Mouse (Mus musculus) stomach, postnatal 0 days (tissue): ENCODE measurements around the gene Ackr4.

Experiments used
- CTCF ChIP-seq: IDR thresholded peaks from 2 replicates; pipeline ENCODE4 v1.5.1; 2016; ENCODE audit warnings: antibody characterized with exemption, low read depth, mild to moderate bottlenecking, moderate library complexity
- EP300 ChIP-seq: optimal IDR thresholded peaks from 2 replicates; pipeline ENCODE3; 2016; ENCODE audit warnings: antibody characterized with exemption

- TF ChIP-seq CTCF (no peak), EP300 (no peak)
Measured at GRCm38 (mm10) chr9:104101458-104101857, 25.3 kb downstream of the Ackr4 start.
